Mouse (Mus musculus): ENCODE measurements around the gene Gnptg.

The Gnptg gene

GRCm38 (mm10) chr17:25239695-25240636 lies at the start of gene Gnptg, which contains the start of gene Tsr3:
Gene Gnptg, minus strand, starts transcription at chr17:25240124.
Gene Tsr3, plus strand, starts transcription at chr17:25240170.
- DNase-seq (ENCODE audit: low spot score in 2 of 2): peak; percentile 62 to 79

GRCm38 (mm10) chr17:25288842-25289241 lies 48.9 kb upstream of the Gnptg start:
- DNase-seq (ENCODE audit: low spot score in 2 of 2): peak in 1 of 2 experiments; percentile 47

GRCm38 (mm10) chr17:25285033-25285432 lies 45.1 kb upstream of the Gnptg start:
- DNase-seq (ENCODE audit: low spot score in 2 of 2): peak in 1 of 2 experiments; percentile 66

GRCm38 (mm10) chr17:25282133-25282532 lies 42.2 kb upstream of the Gnptg start:
- DNase-seq (ENCODE audit: low spot score in 2 of 2): peak in 1 of 2 experiments; percentile 26

- no peak for DNase-seq (ENCODE audit: low spot score in 2 of 2)
These were observed 35.9 kb upstream of the Gnptg start for GRCm38 (mm10) chr17:25275833-25276232.

- DNase-seq (ENCODE audit: low spot score in 2 of 2): no peak
These were observed 34.8 kb upstream of the Gnptg start, which contains the start of gene Ube2i for GRCm38 (mm10) chr17:25274571-25275346. Gene Ube2i, minus strand, starts transcription at chr17:25274622.

- DNase-seq (ENCODE audit: low spot score in 2 of 2): peak; percentile 86 to 99
These were observed 34.0 kb upstream of the Gnptg start for GRCm38 (mm10) chr17:25273706-25274501.

- DNase-seq (ENCODE audit: low spot score in 2 of 2): peak; percentile 33 to 79
These were observed 33.2 kb upstream of the Gnptg start for GRCm38 (mm10) chr17:25272951-25273705.

GRCm38 (mm10) chr17:25272326-25272725 lies 32.4 kb upstream of the Gnptg start:
- no peak for DNase-seq (ENCODE audit: low spot score in 2 of 2)

GRCm38 (mm10) chr17:25270795-25271335 lies 30.9 kb upstream of the Gnptg start:
- no peak for DNase-seq (ENCODE audit: low spot score in 2 of 2)

GRCm38 (mm10) chr17:25264453-25264852 lies 24.5 kb upstream of the Gnptg start:
- DNase-seq (ENCODE audit: low spot score in 2 of 2): peak in 1 of 2 experiments; percentile 34

- no peak for DNase-seq (ENCODE audit: low spot score in 2 of 2)
These were observed 17.9 kb upstream of the Gnptg start for GRCm38 (mm10) chr17:25257804-25258261.

- no peak for DNase-seq (ENCODE audit: low spot score in 2 of 2)
These were observed 16.3 kb upstream of the Gnptg start, which contains the start of gene Baiap3 for GRCm38 (mm10) chr17:25256140-25256754. Gene Baiap3, minus strand, starts transcription at chr17:25256364.

- no peak for DNase-seq (ENCODE audit: low spot score in 2 of 2)
These were observed 15.2 kb upstream of the Gnptg start for GRCm38 (mm10) chr17:25255110-25255509.

GRCm38 (mm10) chr17:25253760-25254159 lies 13.8 kb upstream of the Gnptg start:
- DNase-seq (ENCODE audit: low spot score in 2 of 2): peak in 1 of 2 experiments; percentile 31

- DNase-seq (ENCODE audit: low spot score in 2 of 2): no peak
These were observed 12.7 kb upstream of the Gnptg start for GRCm38 (mm10) chr17:25252643-25253042.

GRCm38 (mm10) chr17:25250181-25250835 lies 10.4 kb upstream of the Gnptg start:
- DNase-seq (ENCODE audit: low spot score in 2 of 2): no peak

GRCm38 (mm10) chr17:25248033-25248750 lies 8.3 kb upstream of the Gnptg start:
- DNase-seq (ENCODE audit: low spot score in 2 of 2): no peak

- DNase-seq (ENCODE audit: low spot score in 2 of 2): no peak
These were observed 4.3 kb upstream of the Gnptg start for GRCm38 (mm10) chr17:25244239-25244638.
